Comparison of ENCODE assay signal across 15 mouse cellular contexts in genomic region chr2:59799572-59799971, GRCm38 (mm10).
DNase-seq lines count a peak whose midpoint lies in the region; ATAC-seq and TF ChIP-seq lines count a peak whose summit lies in the region.
"Had no signal": no experiment of that assay in that cellular context is flagged by ENCODE, and none has a peak within 500 bp of the region (broad histone marks: within the 10 kb centered on the region; RNA-seq: fewer than 3 reads in every experiment).

No protein-coding gene starts in this region.

- H3K27me3 ChIP-seq in heart, embryonic 12.5 days (replicated peaks): no peaks in the 10 kb centered on the region
- 0 out of 2 replicates have a peak, but pooled peaks cover 5% of the 10 kb centered on the region for H3K27me3 ChIP-seq in midbrain, embryonic 13.5 days
- H3K27me3 ChIP-seq in midbrain, postnatal 0 days (ENCODE audit: insufficient read depth, low read length): no peaks in the 10 kb centered on the region
- H3K27me3 ChIP-seq: heart, embryonic 13.5 days; limb, embryonic 12.5 days; neural tube, embryonic 15.5 days had no signal

- no peak overlapping the region for H3K4me2 ChIP-seq in heart, embryonic 12.5 days
- no peak overlapping the region for H3K4me2 ChIP-seq in midbrain, embryonic 13.5 days (replicated peaks)
- H3K4me2 ChIP-seq in midbrain, postnatal 0 days (ENCODE audit: low read depth, low read length, poor library complexity, severe bottlenecking): no peak overlapping the region
- H3K4me2 ChIP-seq: heart, embryonic 13.5 days; limb, embryonic 12.5 days; neural tube, embryonic 15.5 days had no signal

- H3K36me3 ChIP-seq in heart, embryonic 12.5 days: peaks cover 73% of the 10 kb centered on the region
- no peaks in the 10 kb centered on the region for H3K36me3 ChIP-seq in midbrain, embryonic 13.5 days
- no peaks in the 10 kb centered on the region for H3K36me3 ChIP-seq in midbrain, postnatal 0 days (ENCODE audit: insufficient read depth, low read length)
- H3K36me3 ChIP-seq: G1E; neural tube, embryonic 15.5 days had no signal

- 67% methylated on average over 14 of the region's 14 CpGs for WGBS in heart, embryonic 12.5 days
- WGBS in midbrain, embryonic 13.5 days: 65% methylated on average over 14 of the region's 14 CpGs
- 55% methylated on average over 14 of the region's 14 CpGs for WGBS in midbrain, postnatal 0 days

- TF ChIP-seq CTCF in midbrain, postnatal 0 days (IDR thresholded peaks at IDR 0.05): no peak

- DNase-seq in heart, postnatal 36 days: no peak
- no peak for DNase-seq in midbrain, postnatal 0 days (ENCODE audit: low spot score)
- DNase-seq in cerebellum, postnatal 10 days: peak; percentile 82
- no peak for DNase-seq in left cerebral cortex, postnatal 14 days (ENCODE audit: low spot score in 2 of 2)
- DNase-seq in adipocyte (ENCODE audit: low spot score): no peak
- DNase-seq: embryo, embryonic 11 days; forebrain, postnatal 0 days; kidney, adult 8-10 months had no signal

- no peak overlapping the region for H3K9ac ChIP-seq in heart, embryonic 12.5 days
- H3K9ac ChIP-seq in midbrain, embryonic 13.5 days (replicated peaks): no peak overlapping the region
- H3K9ac ChIP-seq in midbrain, postnatal 0 days (replicated peaks; ENCODE audit: low read length, poor library complexity, severe bottlenecking): no peak overlapping the region
- H3K9ac ChIP-seq: forebrain, postnatal 0 days; limb, embryonic 12.5 days; neural tube, embryonic 15.5 days had no signal

- H3K4me3 ChIP-seq in heart, embryonic 12.5 days: no peak overlapping the region
- H3K4me3 ChIP-seq in midbrain, embryonic 13.5 days (replicated peaks): no peak overlapping the region
- no peak overlapping the region for H3K4me3 ChIP-seq in midbrain, postnatal 0 days (ENCODE audit: low read depth, low read length)
- H3K4me3 ChIP-seq: heart, embryonic 13.5 days; limb, embryonic 12.5 days; neural tube, embryonic 15.5 days had no signal

- 0 out of 2 replicates have a peak, but pooled peaks have one; percentile 30 for ATAC-seq in heart, embryonic 12.5 days (ENCODE audit: insufficient number of reproducible peaks, low FRiP score)
- peak; percentile 51 for ATAC-seq in midbrain, embryonic 13.5 days
- no peak for ATAC-seq in midbrain, postnatal 0 days (ENCODE audit: low FRiP score)
- ATAC-seq: forebrain, postnatal 0 days; hindbrain, postnatal 0 days had no signal

- H3K9me3 ChIP-seq in heart, embryonic 12.5 days (replicated peaks): no peaks in the 10 kb centered on the region
- no peaks in the 10 kb centered on the region for H3K9me3 ChIP-seq in midbrain, embryonic 13.5 days
- H3K9me3 ChIP-seq in midbrain, postnatal 0 days (ENCODE audit: low read length): no peaks in the 10 kb centered on the region
- H3K9me3 ChIP-seq: G1E; heart, embryonic 13.5 days; limb, embryonic 12.5 days; neural tube, embryonic 15.5 days had no signal

- peaks cover 23% of the 10 kb centered on the region for H3K4me1 ChIP-seq in heart, embryonic 12.5 days (replicated peaks)
- H3K4me1 ChIP-seq in midbrain, embryonic 13.5 days (replicated peaks): peaks cover 14% of the 10 kb centered on the region
- no peaks in the 10 kb centered on the region for H3K4me1 ChIP-seq in midbrain, postnatal 0 days (ENCODE audit: insufficient read depth, low read length)
- H3K4me1 ChIP-seq: limb, embryonic 12.5 days; neural tube, embryonic 15.5 days had no signal

- no peak overlapping the region for H3K27ac ChIP-seq in heart, embryonic 12.5 days (ENCODE audit: poor library complexity, severe bottlenecking)
- H3K27ac ChIP-seq in midbrain, embryonic 13.5 days: no peak overlapping the region
- H3K27ac ChIP-seq in midbrain, postnatal 0 days (ENCODE audit: low read depth, low read length): no peak overlapping the region
- H3K27ac ChIP-seq: hindbrain, postnatal 0 days; limb, embryonic 12.5 days; neural tube, embryonic 15.5 days had no signal

- intact Hi-C loops in heart, postnatal 36 days (cut with DNase I): no loop called here
- intact Hi-C loops in left cerebral cortex, postnatal 14 days (cut with DNase I): no loop called here

Comparison
In these comparisons a context has a peak if more than half of its experiments do, and no peak if none do; other contexts are left out.
1. DNase-seq: peak in cerebellum, postnatal 10 days (2 of 2); none in heart, postnatal 36 days (0 of 2), midbrain, postnatal 0 days (single experiment), left cerebral cortex, postnatal 14 days (0 of 2) and adipocyte (single experiment).